ENCODE assay signal across 9 mouse cellular contexts in genomic region chr17:10334957-10335690, GRCm38 (mm10). TPM values are rescaled to one million over a fixed set of nuclear protein-coding genes. Genes with fewer than 3 reads are reported as not detected.
DNase-seq lines count a peak whose midpoint lies in the region; ATAC-seq lines count a peak whose summit lies in the region.
"Had no signal": no experiment of that assay in that cellular context is flagged by ENCODE, and none has a peak within 500 bp of the region (broad histone marks: within the 10 kb centered on the region; RNA-seq: fewer than 3 reads in every experiment).

No protein-coding gene starts in this region.

- no peak overlapping the region; the same call in 1 of the 2 replicates for H3K9ac ChIP-seq in liver, embryonic 15.5 days
- H3K9ac ChIP-seq in neural tube, embryonic 13.5 days = peak overlapping the region; percentile 79

- H3K27me3 ChIP-seq in liver, embryonic 15.5 days = peaks cover 40% of the 10 kb centered on the region
- no peaks in the 10 kb centered on the region for H3K27me3 ChIP-seq in neural tube, embryonic 13.5 days

- no peaks in the 10 kb centered on the region for H3K4me1 ChIP-seq in liver, embryonic 15.5 days (replicated peaks)
- H3K4me1 ChIP-seq in neural tube, embryonic 13.5 days (replicated peaks) = peaks cover 46% of the 10 kb centered on the region

- H3K4me2 ChIP-seq in liver, embryonic 15.5 days = peak overlapping the region; percentile 60
- peak overlapping the region; percentile 70 for H3K4me2 ChIP-seq in neural tube, embryonic 13.5 days

- H3K27ac ChIP-seq in liver, embryonic 15.5 days (replicated peaks) = no peak overlapping the region
- H3K27ac ChIP-seq in neural tube, embryonic 13.5 days (replicated peaks) = peak overlapping the region; percentile 96

- H3K9me3 ChIP-seq in liver, embryonic 15.5 days (replicated peaks) = no peaks in the 10 kb centered on the region
- H3K9me3 ChIP-seq in neural tube, embryonic 13.5 days = no peaks in the 10 kb centered on the region
- H3K9me3 ChIP-seq: G1E had no signal

- peak; percentile 78 for DNase-seq in Muller cell, postnatal 12 days (ENCODE audit: inconsistent ontology term)
- DNase-seq in cerebellum, adult 9-11 months = peak; percentile 62
- DNase-seq in frontal cortex, adult 2 months (ENCODE audit: extremely low spot score in 1 of 2, low spot score in 1 of 2) = peak; percentile 69 to 80
- peak; percentile 75 to 82 for DNase-seq in heart, postnatal 36 days
- peak; percentile 67 to 85 for DNase-seq in layer of hippocampus, adult 18-20 months (ENCODE audit: low spot score in 2 of 2)
- DNase-seq in thymus, postnatal 25 days = peak; percentile 53

- no peaks in the 10 kb centered on the region for H3K36me3 ChIP-seq in liver, embryonic 15.5 days (replicated peaks)
- H3K36me3 ChIP-seq in neural tube, embryonic 13.5 days = no peaks in the 10 kb centered on the region
- H3K36me3 ChIP-seq: G1E had no signal

- WGBS in liver, embryonic 15.5 days (ENCODE audit: insufficient replicate concordance) = 1% methylated on average over 31 of the region's 31 CpGs
- under 1% methylated on average over 31 of the region's 31 CpGs for WGBS in neural tube, embryonic 13.5 days

- ATAC-seq in liver, embryonic 15.5 days (ENCODE audit: insufficient read depth) = no peak
- ATAC-seq in neural tube, embryonic 13.5 days (ENCODE audit: low read depth) = peak; percentile 93

- peak overlapping the region; percentile 46 for H3K4me3 ChIP-seq in liver, embryonic 15.5 days (replicated peaks)
- peak overlapping the region; percentile 45 for H3K4me3 ChIP-seq in neural tube, embryonic 13.5 days

- intact Hi-C loops in heart, postnatal 36 days (cut with DNase I) = loop anchor here (1.0 to 10.0 kb wide), 5 partner anchors 15 to 510 kb away; partner anchors contain the start of genes Pacrg and Prkn

RNA-seq across cellular contexts. Expression of gene Qk, which starts 15.5 kb away (rescaled TPM):
- 275 and 300 TPM in 2 replicates for polyA plus RNA-seq in frontal cortex, adult 2 months (2012; rRNA removed)
- 100 to 1,000 TPM; 419 to 431 TPM for total RNA-seq in heart, postnatal 36 days (2021)
- total RNA-seq in layer of hippocampus, adult 18-20 months (2021) = 100 to 1,000 TPM; 352 to 400 TPM
- 6.4 and 7.1 TPM in 2 replicates for polyA plus RNA-seq in liver, embryonic 15.5 days (2015; fragmentation: Nextera tagmentation; extraction: Ambion mirVana)
- polyA plus RNA-seq in neural tube, embryonic 13.5 days (2015; fragmentation: Nextera tagmentation; extraction: Ambion mirVana) = 45.6 and 48.1 TPM in 2 replicates
